Mouse (Mus musculus): ENCODE results near the gene Ptpn22.

The Ptpn22 gene

DNA sequence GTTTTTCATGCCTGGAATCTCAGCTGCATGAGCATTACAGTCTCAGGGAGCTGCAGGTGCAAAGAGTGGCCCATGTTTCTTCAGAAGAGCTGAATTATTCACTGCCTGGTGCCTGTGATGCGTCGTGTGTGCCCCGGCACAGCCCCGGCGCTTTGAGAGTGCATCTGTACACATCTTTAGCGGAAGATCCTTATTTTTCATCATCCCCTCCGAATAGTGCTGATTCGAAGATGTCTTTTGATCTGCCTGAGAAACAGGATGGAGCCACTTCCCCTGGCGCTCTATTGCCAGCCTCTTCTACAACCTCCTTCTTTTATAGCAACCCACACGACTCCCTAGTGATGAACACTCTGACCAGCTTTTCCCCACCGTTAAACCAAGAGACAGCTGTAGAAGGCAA lies 26.4 kb downstream of the Ptpn22 start:
- H3K36me3 ChIP-seq (ENCODE audit: control insufficient read depth, insufficient read depth, low read length, poor library complexity, severe bottlenecking): peaks cover 6% of the 10 kb centered on the region
- DNase-seq (ENCODE audit: low read depth, low spot score): no peak
- no peaks in the 10 kb centered on the region for H3K27me3 ChIP-seq (ENCODE audit: control insufficient read depth, insufficient read depth, low read length, poor library complexity, severe bottlenecking)

DNA sequence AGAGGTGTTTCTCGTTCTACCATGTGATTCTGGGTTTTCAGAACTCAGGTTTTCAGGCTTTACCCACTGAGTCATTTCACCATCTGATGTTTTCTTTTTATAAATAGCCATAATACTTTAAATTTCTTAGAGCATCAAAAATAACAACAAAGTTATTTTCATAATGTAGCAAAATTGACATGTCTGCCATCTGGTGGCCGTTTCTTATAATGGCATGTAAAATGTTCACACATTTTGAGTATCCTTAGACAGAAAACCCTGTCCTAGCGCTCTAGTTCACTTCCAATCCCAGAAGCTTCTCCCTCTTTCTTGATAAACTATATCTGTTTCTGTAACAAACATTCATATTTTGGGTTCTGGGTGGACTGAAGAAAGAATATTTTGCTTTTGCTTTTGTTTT lies 28.0 kb downstream of the Ptpn22 start:
- DNase-seq (ENCODE audit: low read depth, low spot score): peak; percentile 82
- no peaks in the 10 kb centered on the region for H3K27me3 ChIP-seq (ENCODE audit: control insufficient read depth, insufficient read depth, low read length, poor library complexity, severe bottlenecking)
- peaks cover 6% of the 10 kb centered on the region for H3K36me3 ChIP-seq (ENCODE audit: control insufficient read depth, insufficient read depth, low read length, poor library complexity, severe bottlenecking)

DNA sequence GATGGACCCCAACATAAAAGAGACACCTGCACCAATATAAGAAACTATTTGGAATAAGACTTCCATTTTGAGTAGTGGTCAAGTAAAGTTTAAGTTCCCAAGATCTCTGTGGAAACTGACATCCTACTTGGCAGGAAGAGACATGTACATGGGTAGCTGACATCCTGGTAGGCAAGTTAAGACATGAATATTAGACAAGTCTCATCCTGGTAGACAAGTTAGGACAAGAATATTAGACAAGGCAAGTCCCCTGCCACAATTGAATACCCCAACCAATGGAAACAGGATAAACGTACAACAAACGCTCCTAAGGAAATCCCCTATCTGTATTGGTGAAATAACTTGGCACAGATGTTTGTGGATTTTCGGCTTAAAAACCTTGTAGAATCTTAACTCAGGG lies 33.8 kb downstream of the Ptpn22 start:
- no peaks in the 10 kb centered on the region for H3K27me3 ChIP-seq (ENCODE audit: control insufficient read depth, insufficient read depth, low read length, poor library complexity, severe bottlenecking)
- peaks cover 6% of the 10 kb centered on the region; the same call in 1 of the 2 replicates for H3K36me3 ChIP-seq (ENCODE audit: control insufficient read depth, insufficient read depth, low read length, poor library complexity, severe bottlenecking)
- no peak for DNase-seq (ENCODE audit: low read depth, low spot score)

DNA sequence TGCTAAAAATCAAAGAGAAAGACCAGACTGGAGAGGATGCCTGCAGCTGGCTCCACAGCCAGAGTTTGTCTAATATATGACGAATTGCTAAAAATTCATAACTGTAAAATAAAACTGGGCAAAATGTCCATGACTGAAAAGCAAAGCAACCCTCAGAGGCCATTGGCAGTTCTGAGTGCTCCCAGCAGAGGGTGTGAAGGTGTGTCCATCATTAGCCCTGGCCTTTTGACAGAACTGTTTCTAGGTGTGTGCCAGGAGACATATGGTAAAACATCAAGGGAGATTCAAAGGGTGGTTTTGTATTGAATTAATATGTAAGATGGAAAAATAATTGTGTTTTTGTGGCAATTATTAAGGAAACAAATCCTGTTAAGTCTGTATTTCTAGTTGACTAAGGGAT lies 45.1 kb downstream of the Ptpn22 start:
- H3K27me3 ChIP-seq (ENCODE audit: control insufficient read depth, insufficient read depth, low read length, poor library complexity, severe bottlenecking): no peaks in the 10 kb centered on the region
- peak; percentile 72 for DNase-seq (ENCODE audit: low read depth, low spot score)
- 0 out of 2 replicates have a peak, but pooled peaks cover 1% of the 10 kb centered on the region for H3K36me3 ChIP-seq (ENCODE audit: control insufficient read depth, insufficient read depth, low read length, poor library complexity, severe bottlenecking)

DNA sequence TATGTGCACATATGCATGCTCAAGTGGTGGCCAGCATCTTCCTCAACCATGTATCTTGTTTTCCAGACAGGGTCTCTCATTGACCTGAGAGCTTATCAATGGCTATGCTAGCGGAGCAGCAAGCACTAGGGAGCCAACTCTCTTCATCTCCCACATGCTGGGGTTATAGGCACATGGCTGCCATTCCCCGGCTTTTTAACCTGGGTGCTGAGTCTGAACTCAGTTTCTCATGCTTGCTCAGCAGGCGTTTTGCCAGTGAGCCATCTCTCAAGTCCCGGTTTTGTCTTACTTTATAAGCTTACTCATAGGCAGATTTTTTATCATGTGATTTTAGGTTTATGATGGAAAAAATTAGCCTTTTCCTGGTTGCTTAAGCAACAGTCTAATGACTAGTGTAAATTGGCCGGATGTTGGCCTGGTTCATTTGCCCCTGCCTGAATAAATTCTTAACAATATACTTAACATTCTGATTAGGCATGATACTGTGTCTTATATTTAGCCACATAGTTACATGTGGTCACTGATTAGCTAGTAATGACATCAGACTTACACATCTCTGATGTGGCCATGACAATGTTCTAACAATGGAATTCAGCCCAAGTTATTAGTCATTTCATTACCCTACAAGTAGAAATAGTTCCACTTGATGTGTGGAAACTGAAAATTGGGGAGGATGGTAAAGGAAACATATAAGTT lies 47.9 kb downstream of the Ptpn22 start:
- DNase-seq (ENCODE audit: low read depth, low spot score): no peak
- Histone ChIP-seq H3K27me3 (ENCODE audit: control insufficient read depth, insufficient read depth, low read length, poor library complexity, severe bottlenecking) (no peaks in the 10 kb centered on the region), H3K36me3 (ENCODE audit: control insufficient read depth, insufficient read depth, low read length, poor library complexity, severe bottlenecking) (0 out of 2 replicates have a peak, but pooled peaks cover 1% of the 10 kb centered on the region)

DNA sequence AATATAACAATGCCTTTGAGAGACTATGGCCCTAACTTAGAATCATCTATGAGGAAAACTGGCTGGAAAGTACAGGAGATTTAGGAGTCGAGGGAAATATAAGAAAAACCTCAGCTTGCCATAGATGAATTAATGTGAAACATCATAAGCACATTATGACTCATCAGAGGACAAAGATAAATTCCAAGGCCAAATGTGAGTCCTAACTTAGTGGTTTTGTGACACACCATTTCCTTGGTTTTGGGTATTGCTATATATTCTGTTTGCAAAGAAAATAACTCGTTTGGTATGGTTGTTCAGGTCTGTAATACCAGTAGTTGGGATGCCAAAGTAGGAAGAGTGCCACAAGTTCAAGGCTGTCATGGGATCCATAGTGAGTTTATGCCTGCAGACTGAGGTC lies 49.2 kb downstream of the Ptpn22 start:
- Histone ChIP-seq H3K36me3 (ENCODE audit: control insufficient read depth, insufficient read depth, low read length, poor library complexity, severe bottlenecking) (no peaks in the 10 kb centered on the region), H3K27me3 (ENCODE audit: control insufficient read depth, insufficient read depth, low read length, poor library complexity, severe bottlenecking) (no peaks in the 10 kb centered on the region)
- no peak for DNase-seq (ENCODE audit: low read depth, low spot score)

DNA sequence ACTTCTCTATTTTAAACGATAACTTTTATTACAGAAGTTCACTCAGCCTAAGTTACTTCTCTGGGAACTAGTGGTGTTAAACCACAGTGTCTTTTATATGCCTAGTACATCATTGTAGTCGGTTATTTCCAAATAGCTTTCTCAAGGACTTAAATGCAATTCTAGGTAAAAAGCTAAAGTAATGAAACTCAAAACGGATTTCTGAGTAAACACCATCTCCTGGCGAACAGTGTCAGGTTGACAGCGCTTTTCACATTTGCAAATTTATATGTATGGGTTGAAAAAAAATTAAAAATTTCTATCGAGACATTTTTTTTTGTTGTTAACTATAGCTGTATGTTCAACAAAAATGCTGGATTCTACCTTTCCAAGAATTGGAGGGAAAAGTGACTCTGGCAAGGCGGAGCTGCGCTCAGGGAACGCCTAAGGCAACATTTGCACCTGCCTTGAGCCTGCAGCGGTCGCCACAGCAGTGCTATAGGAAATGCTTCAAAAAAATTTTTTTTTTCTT lies 53.9 kb downstream of the Ptpn22 start:
- DNase-seq (ENCODE audit: low read depth, low spot score): peak; percentile 50
- Histone ChIP-seq H3K27me3 (ENCODE audit: control insufficient read depth, insufficient read depth, low read length, poor library complexity, severe bottlenecking) (no peaks in the 10 kb centered on the region), H3K36me3 (ENCODE audit: control insufficient read depth, insufficient read depth, low read length, poor library complexity, severe bottlenecking) (no peaks in the 10 kb centered on the region)

DNA sequence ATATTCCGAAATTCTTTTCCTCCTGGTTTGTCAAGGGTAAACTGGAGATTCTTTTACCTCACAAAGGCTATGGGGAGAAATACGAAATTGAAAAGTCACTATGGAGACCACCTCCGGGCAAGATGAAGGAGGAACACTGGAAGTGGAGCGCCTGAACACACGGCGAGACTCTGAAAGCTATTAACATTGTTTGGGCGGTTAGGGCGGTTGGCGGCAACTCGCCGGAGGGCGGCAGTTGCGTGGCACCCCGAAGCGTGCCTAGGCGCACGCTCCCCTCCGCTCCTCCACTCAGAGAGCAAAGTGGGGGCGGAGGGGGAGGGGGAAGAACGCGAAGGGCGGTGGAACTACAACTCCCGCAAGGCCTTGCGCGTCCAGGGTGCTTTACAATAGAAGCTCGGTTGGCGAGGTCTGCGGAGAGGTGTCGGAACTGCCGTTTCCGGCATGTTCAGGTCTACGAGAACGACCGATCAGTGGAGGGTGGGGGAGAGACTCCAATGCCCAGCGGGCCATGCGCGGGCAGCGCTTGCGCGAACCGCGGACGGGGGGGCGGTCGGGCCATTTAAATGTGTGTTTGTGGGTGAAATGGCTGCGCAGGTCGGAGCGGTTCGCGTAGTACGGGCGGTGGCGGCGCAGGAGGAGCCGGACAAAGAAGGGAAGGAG lies 54.5 kb downstream of the Ptpn22 start, which contains the start of gene Rsbn1:
Gene Rsbn1, plus strand, starts transcription at position 111 of the 660 bp plus-strand sequence.
- H3K27me3 ChIP-seq (ENCODE audit: control insufficient read depth, insufficient read depth, low read length, poor library complexity, severe bottlenecking): no peaks in the 10 kb centered on the region
- H3K36me3 ChIP-seq (ENCODE audit: control insufficient read depth, insufficient read depth, low read length, poor library complexity, severe bottlenecking): no peaks in the 10 kb centered on the region
- DNase-seq (ENCODE audit: low read depth, low spot score): peak; percentile 99

DNA sequence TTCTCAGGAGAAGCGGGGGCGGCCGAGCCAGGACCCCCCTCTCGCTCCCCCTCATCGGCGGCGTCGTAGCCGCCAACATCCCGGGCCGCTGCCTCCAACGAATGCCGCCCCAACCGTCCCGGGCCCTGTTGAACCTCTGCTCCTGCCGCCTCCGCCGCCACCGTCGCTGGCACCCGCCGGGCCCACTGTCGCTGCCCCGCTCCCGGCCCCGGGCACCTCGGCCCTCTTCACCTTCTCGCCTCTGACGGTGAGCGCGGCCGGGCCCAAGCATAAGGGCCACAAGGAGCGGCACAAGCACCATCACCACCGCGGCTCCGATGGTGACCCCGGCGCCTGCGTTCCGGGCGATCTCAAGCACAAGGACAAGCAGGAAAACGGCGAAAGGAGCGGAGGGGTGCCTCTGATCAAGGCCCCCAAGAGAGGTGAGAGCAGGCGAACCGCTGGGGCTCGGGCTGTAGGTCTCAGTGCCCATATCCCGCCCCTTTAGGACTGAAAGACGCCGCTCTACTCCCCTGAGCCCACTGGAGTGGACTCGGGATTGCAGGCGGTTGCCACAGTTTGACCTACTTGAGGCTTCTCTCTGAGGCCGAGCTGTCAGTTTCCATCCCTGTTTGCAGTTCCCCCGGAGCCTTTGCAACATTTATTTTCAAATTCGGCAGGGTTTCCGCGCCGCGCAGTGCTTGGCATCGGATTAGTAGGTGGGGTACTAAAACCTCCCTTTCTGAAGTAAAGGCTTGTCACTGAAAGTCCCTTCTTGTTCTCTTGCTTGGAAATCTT lies 55.3 kb downstream of the Ptpn22 start:
- peak; percentile 50 for DNase-seq (ENCODE audit: low read depth, low spot score)
- 0 out of 2 replicates have a peak, but pooled peaks cover 1% of the 10 kb centered on the region for H3K36me3 ChIP-seq (ENCODE audit: control insufficient read depth, insufficient read depth, low read length, poor library complexity, severe bottlenecking)
- H3K27me3 ChIP-seq (ENCODE audit: control insufficient read depth, insufficient read depth, low read length, poor library complexity, severe bottlenecking): no peaks in the 10 kb centered on the region

DNA sequence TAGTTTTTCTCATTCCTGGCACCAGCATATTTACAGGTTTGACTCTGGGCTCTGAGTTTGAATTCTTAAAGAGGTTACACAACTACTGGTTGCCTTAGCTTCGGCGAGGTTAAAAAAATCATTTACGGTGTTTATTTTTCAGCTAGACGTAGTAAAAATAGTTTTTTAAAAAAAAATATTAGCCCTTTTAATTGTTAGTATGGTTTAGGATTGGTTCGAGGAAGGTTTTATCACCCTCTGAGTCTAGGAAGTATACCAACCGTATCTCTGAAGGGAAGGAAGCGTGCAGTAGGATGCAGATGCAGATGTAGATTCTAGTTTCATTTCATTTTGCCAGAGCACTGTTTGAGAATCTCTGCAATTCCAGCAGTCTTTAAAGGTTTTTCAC lies 55.9 kb downstream of the Ptpn22 start:
- peak; percentile 15 for DNase-seq (ENCODE audit: low read depth, low spot score)
- no peaks in the 10 kb centered on the region for H3K27me3 ChIP-seq (ENCODE audit: control insufficient read depth, insufficient read depth, low read length, poor library complexity, severe bottlenecking)
- 0 out of 2 replicates have a peak, but pooled peaks cover 1% of the 10 kb centered on the region for H3K36me3 ChIP-seq (ENCODE audit: control insufficient read depth, insufficient read depth, low read length, poor library complexity, severe bottlenecking)

DNA sequence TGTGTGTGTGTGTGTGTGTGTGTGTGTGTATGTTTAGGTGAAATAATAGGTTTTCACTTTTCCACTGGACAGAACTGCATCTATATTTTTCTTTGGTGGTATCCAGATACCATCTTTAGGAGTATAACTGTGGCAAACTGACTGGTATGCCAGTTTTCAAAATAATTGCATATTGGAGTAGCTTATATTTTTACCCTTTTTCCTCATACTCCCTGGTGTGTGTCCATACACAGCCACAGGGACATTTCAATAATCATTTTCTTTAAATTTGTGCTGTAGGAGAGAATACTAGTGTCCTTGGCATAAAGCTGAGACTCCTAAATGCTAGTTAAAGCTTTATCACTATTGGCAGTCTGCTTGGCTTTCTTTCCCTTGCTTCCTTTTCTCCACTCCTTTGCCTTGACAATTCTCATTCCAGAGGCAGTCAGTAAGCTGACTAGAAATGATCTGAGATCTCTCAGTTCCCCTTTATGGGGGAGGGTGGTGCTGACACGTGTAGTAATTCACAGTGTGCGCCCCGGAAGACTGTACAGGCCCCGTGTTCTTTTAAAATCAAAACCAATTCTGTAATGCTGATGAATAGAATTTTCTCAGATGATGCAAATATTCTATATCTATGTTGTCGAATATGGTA lies 56.7 kb downstream of the Ptpn22 start:
- Histone ChIP-seq H3K36me3 (ENCODE audit: control insufficient read depth, insufficient read depth, low read length, poor library complexity, severe bottlenecking) (0 out of 2 replicates have a peak, but pooled peaks cover 1% of the 10 kb centered on the region), H3K27me3 (ENCODE audit: control insufficient read depth, insufficient read depth, low read length, poor library complexity, severe bottlenecking) (no peaks in the 10 kb centered on the region)
- DNase-seq (ENCODE audit: low read depth, low spot score): peak; percentile 71

DNA sequence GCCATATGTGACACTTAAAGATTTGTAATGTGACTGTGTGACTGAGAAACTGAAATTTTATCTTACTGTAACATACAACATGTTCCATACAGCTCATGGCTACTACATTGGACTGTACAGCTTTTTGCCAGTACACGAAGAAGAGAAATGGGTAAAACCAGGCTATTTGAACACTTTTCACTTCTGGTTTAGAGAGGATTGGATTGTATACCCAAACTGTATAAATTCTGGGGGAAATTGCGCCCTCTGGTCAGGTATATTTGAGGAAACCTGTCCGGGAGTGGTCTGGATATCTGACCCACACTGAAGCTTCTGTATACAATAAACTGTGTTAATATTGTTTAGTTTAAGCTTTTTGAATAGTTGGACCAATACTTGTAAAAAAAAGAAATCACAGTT lies 57.2 kb downstream of the Ptpn22 start:
- Histone ChIP-seq H3K27me3 (ENCODE audit: control insufficient read depth, insufficient read depth, low read length, poor library complexity, severe bottlenecking) (no peaks in the 10 kb centered on the region), H3K36me3 (ENCODE audit: control insufficient read depth, insufficient read depth, low read length, poor library complexity, severe bottlenecking) (0 out of 2 replicates have a peak, but pooled peaks cover 1% of the 10 kb centered on the region)
- no peak for DNase-seq (ENCODE audit: low read depth, low spot score)

DNA sequence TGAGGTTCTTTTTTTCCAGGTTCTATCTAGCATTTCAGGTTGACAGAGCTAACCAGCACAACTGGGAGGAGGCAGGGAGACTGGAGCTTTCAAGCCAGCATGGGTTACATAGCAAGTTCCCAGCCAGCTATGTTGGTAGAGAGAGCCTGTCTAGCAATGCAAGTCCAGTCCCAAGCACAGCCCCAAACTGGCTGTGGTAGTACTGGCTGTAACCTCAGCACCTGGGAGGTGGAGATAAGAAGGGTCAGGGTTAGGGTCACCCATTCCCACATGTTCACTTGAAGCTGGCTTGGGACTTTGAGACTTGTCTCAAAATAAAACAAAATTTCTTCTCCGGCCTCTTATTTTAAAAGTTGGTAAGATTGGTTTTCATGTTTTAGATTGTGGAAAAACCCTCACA lies 60.5 kb downstream of the Ptpn22 start:
- DNase-seq (ENCODE audit: low read depth, low spot score): no peak
- 0 out of 2 replicates have a peak, but pooled peaks cover 1% of the 10 kb centered on the region for H3K36me3 ChIP-seq (ENCODE audit: control insufficient read depth, insufficient read depth, low read length, poor library complexity, severe bottlenecking)
- H3K27me3 ChIP-seq (ENCODE audit: control insufficient read depth, insufficient read depth, low read length, poor library complexity, severe bottlenecking): no peaks in the 10 kb centered on the region

DNA sequence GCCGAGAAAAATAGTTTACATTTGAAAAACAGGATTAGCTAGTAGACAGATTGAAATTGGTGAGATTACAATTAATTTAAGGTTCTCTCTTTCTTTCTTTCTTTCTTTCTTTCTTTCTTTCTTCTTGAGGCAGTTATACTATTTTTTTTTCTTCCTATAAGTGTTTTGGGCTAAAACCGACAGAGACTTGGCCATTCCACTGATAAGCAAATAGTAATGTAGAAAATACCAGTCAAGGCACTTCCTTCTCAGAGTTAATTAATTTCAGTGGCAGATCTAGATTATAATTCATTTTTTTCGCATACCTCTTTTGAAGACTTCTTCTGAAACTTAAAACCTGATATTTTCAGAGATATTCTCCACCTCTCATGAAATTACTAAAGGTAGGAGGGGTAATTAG lies 65.7 kb downstream of the Ptpn22 start:
- Histone ChIP-seq H3K36me3 (ENCODE audit: control insufficient read depth, insufficient read depth, low read length, poor library complexity, severe bottlenecking) (peaks cover 2% of the 10 kb centered on the region; the same call in 1 of the 2 replicates), H3K27me3 (ENCODE audit: control insufficient read depth, insufficient read depth, low read length, poor library complexity, severe bottlenecking) (no peaks in the 10 kb centered on the region)
- no peak for DNase-seq (ENCODE audit: low read depth, low spot score)
